Comparison of ENCODE assay signal across 8 mouse cellular contexts in the genomic region with DNA sequence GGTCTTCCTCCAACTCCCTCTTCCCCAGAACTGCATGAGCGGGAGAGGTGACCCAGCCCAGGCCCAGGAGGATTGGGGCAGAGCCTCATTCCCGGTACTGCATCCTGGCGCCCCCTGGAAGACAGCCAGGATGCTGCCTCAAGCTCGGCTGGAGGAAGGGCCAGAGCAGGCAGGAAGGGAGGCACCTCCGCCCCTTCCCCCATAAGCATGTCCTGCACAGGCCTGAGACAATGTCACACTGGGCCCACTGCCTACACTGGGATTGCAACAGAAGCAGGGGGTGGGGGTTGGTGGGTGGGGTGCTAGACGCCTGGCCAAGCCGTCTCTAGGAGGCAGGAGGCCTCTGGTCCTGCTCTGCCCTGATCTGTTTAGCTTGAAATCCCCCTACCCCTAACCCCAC. TPM values are rescaled to one million over a fixed set of nuclear protein-coding genes. Genes with fewer than 3 reads are reported as not detected.
DNase-seq lines count a peak whose midpoint lies in the region; ATAC-seq lines count a peak whose summit lies in the region.

No protein-coding gene starts in this region.

- no peaks in the 10 kb centered on the region for H3K27me3 ChIP-seq in heart, embryonic 11.5 days (ENCODE audit: control insufficient read depth, insufficient read depth, low read length)
- H3K27me3 ChIP-seq in kidney, embryonic 14.5 days (ENCODE audit: control insufficient read depth, insufficient read depth, low read length): no peaks in the 10 kb centered on the region
- no peaks in the 10 kb centered on the region for H3K27me3 ChIP-seq in midbrain, embryonic 14.5 days (ENCODE audit: control insufficient read depth, insufficient read depth, low read length)

- no peaks in the 10 kb centered on the region; the same call in 1 of the 2 replicates for H3K36me3 ChIP-seq in heart, embryonic 11.5 days (ENCODE audit: control insufficient read depth, insufficient read depth, low read length)
- peaks cover 8% of the 10 kb centered on the region; the same call in 1 of the 2 replicates for H3K36me3 ChIP-seq in kidney, embryonic 14.5 days (ENCODE audit: control insufficient read depth, insufficient read depth, low read length)
- H3K36me3 ChIP-seq in midbrain, embryonic 14.5 days (ENCODE audit: control insufficient read depth, insufficient read depth, low read length): no peaks in the 10 kb centered on the region

- H3K27ac ChIP-seq in heart, embryonic 11.5 days (ENCODE audit: low read depth, low read length): peak overlapping the region; percentile 69; the same call in 1 of the 2 replicates
- peak overlapping the region; percentile 75; the same call in 1 of the 2 replicates for H3K27ac ChIP-seq in kidney, embryonic 14.5 days (ENCODE audit: low read depth, low read length)
- H3K27ac ChIP-seq in midbrain, embryonic 14.5 days (replicated peaks; ENCODE audit: low read depth, low read length): peak overlapping the region; percentile 1; the same call in 1 of the 2 replicates

- ATAC-seq in heart, embryonic 11.5 days (replicated peaks; ENCODE audit: insufficient number of reproducible peaks, low FRiP score, low TSS enrichment): peak; percentile 69
- ATAC-seq in kidney, embryonic 14.5 days (ENCODE audit: low FRiP score, low TSS enrichment): 0 out of 2 replicates have a peak, but pooled peaks have one; percentile 17
- peak; percentile 48; the same call in 1 of the 2 replicates for ATAC-seq in midbrain, embryonic 14.5 days (ENCODE audit: low FRiP score, low TSS enrichment)
- no peak for ATAC-seq in erythroblast, adult 5-6 weeks (replicated peaks; ENCODE audit: low FRiP score, poor library complexity, severe bottlenecking)
- ATAC-seq in megakaryocyte-erythroid progenitor cell, adult 5-6 weeks (replicated peaks; ENCODE audit: low FRiP score, low TSS enrichment, poor library complexity, severe bottlenecking): no peak

- no peaks in the 10 kb centered on the region for H3K9me3 ChIP-seq in heart, embryonic 11.5 days (replicated peaks; ENCODE audit: control insufficient read depth, low read length)
- no peaks in the 10 kb centered on the region for H3K9me3 ChIP-seq in kidney, embryonic 14.5 days (ENCODE audit: control insufficient read depth, low read length)
- no peaks in the 10 kb centered on the region for H3K9me3 ChIP-seq in midbrain, embryonic 14.5 days (ENCODE audit: control insufficient read depth, low read length)

- H3K9ac ChIP-seq in heart, embryonic 11.5 days (ENCODE audit: low read depth, low read length): no peak overlapping the region
- H3K9ac ChIP-seq in kidney, embryonic 14.5 days (ENCODE audit: low read depth, low read length): no peak overlapping the region
- no peak overlapping the region for H3K9ac ChIP-seq in midbrain, embryonic 14.5 days (replicated peaks; ENCODE audit: low read length)

- no peak overlapping the region for H3K4me3 ChIP-seq in heart, embryonic 11.5 days (ENCODE audit: low read depth, low read length)
- H3K4me3 ChIP-seq in kidney, embryonic 14.5 days (ENCODE audit: low read length): no peak overlapping the region
- no peak overlapping the region for H3K4me3 ChIP-seq in midbrain, embryonic 14.5 days (replicated peaks; ENCODE audit: low read depth, low read length)

- peak; percentile 56 for DNase-seq in urinary bladder, postnatal 14 days (ENCODE audit: low spot score)
- no peak for DNase-seq in urinary bladder, postnatal 10 days (ENCODE audit: low spot score)
- peak; percentile 46 for DNase-seq in midbrain, embryonic 14.5 days
- DNase-seq in urinary bladder, adult 2 months (ENCODE audit: low spot score): no peak

- H3K4me1 ChIP-seq in heart, embryonic 11.5 days (ENCODE audit: control insufficient read depth, insufficient read depth, low read length): peaks cover 18% of the 10 kb centered on the region; the same call in 1 of the 2 replicates
- H3K4me1 ChIP-seq in kidney, embryonic 14.5 days (ENCODE audit: control insufficient read depth, insufficient read depth, low read length): 0 out of 2 replicates have a peak, but pooled peaks cover 4% of the 10 kb centered on the region
- no peaks in the 10 kb centered on the region; the same call in 1 of the 2 replicates for H3K4me1 ChIP-seq in midbrain, embryonic 14.5 days (ENCODE audit: control insufficient read depth, insufficient read depth, low read length)

- WGBS in heart, embryonic 11.5 days (ENCODE audit: insufficient replicate concordance): 18% methylated on average over 7 of the region's 7 CpGs
- 34% methylated on average over 7 of the region's 7 CpGs for WGBS in kidney, embryonic 14.5 days
- WGBS in midbrain, embryonic 14.5 days: 15% methylated on average over 7 of the region's 7 CpGs

- no peak overlapping the region for H3K4me2 ChIP-seq in heart, embryonic 11.5 days
- H3K4me2 ChIP-seq in kidney, embryonic 14.5 days (replicated peaks; ENCODE audit: low read depth, low read length): no peak overlapping the region
- no peak overlapping the region for H3K4me2 ChIP-seq in midbrain, embryonic 14.5 days (ENCODE audit: low read length)

RNA-seq across cellular contexts. Expression of a gene that starts 12.7 kb away (rescaled TPM):
- polyA plus RNA-seq in heart, embryonic 11.5 days (2014; fragmentation: Nextera tagmentation; extraction: Ambion mirVana): 3.0 and 3.7 TPM in 2 replicates
- polyA plus RNA-seq in kidney, embryonic 14.5 days (2014; fragmentation: Nextera tagmentation; extraction: Ambion mirVana): 12.4 and 15.4 TPM in 2 replicates
- polyA plus RNA-seq in midbrain, embryonic 14.5 days (2014; fragmentation: Nextera tagmentation; extraction: Ambion mirVana): 16.7 and 28.0 TPM in 2 replicates
- 0.38 and 1.7 TPM in 2 replicates for total RNA-seq in erythroblast, adult 5-6 weeks (2015; ENCODE audit: low replicate concordance)
- 0.17 and 0.98 TPM in 2 replicates for total RNA-seq in erythroblast, adult 5-6 weeks (2017; ENCODE audit: low replicate concordance)
- 15.0 and 21.8 TPM in 2 replicates for total RNA-seq in megakaryocyte-erythroid progenitor cell, adult 5-6 weeks (2014; fragmentation: Nextera tagmentation)
- 4.6 and 5.1 TPM in 2 replicates for total RNA-seq in megakaryocyte-erythroid progenitor cell, adult 5-6 weeks (2017)
- 8.0 and 9.2 TPM in 2 replicates for polyA plus RNA-seq in urinary bladder, adult 2 months (2012; rRNA removed)

RNA-seq across cellular contexts. Expression of a gene that starts 16.9 kb away (rescaled TPM):
- 3.7 and 4.2 TPM in 2 replicates for polyA plus RNA-seq in heart, embryonic 11.5 days (2014; fragmentation: Nextera tagmentation; extraction: Ambion mirVana)
- polyA plus RNA-seq in kidney, embryonic 14.5 days (2014; fragmentation: Nextera tagmentation; extraction: Ambion mirVana): 6.1 and 10.2 TPM in 2 replicates
- 1.3 and 1.6 TPM in 2 replicates for polyA plus RNA-seq in midbrain, embryonic 14.5 days (2014; fragmentation: Nextera tagmentation; extraction: Ambion mirVana)
- 0.58 TPM in 1 of 2 replicates, not detected in the other for total RNA-seq in erythroblast, adult 5-6 weeks (2015; ENCODE audit: low replicate concordance)
- 0.56 TPM in 1 of 2 replicates, not detected in the other for total RNA-seq in erythroblast, adult 5-6 weeks (2017; ENCODE audit: low replicate concordance)
- 0.42 TPM in 1 of 2 replicates, not detected in the other for total RNA-seq in megakaryocyte-erythroid progenitor cell, adult 5-6 weeks (2014; fragmentation: Nextera tagmentation)
- not detected in 2 replicates for total RNA-seq in megakaryocyte-erythroid progenitor cell, adult 5-6 weeks (2017)
- polyA plus RNA-seq in urinary bladder, adult 2 months (2012; rRNA removed): 8.6 and 9.5 TPM in 2 replicates

RNA-seq across cellular contexts. Expression of a gene that starts 56.5 kb away (rescaled TPM):
- polyA plus RNA-seq in heart, embryonic 11.5 days (2014; fragmentation: Nextera tagmentation; extraction: Ambion mirVana): 24.1 and 29.7 TPM in 2 replicates
- polyA plus RNA-seq in kidney, embryonic 14.5 days (2014; fragmentation: Nextera tagmentation; extraction: Ambion mirVana): 28.4 and 37.9 TPM in 2 replicates
- 7.8 and 8.8 TPM in 2 replicates for polyA plus RNA-seq in midbrain, embryonic 14.5 days (2014; fragmentation: Nextera tagmentation; extraction: Ambion mirVana)
- not detected in 2 replicates for total RNA-seq in erythroblast, adult 5-6 weeks (2015; ENCODE audit: low replicate concordance)
- 0.70 TPM in 1 of 2 replicates, not detected in the other for total RNA-seq in erythroblast, adult 5-6 weeks (2017; ENCODE audit: low replicate concordance)
- 0.77 TPM in 1 of 2 replicates, not detected in the other for total RNA-seq in megakaryocyte-erythroid progenitor cell, adult 5-6 weeks (2014; fragmentation: Nextera tagmentation)
- total RNA-seq in megakaryocyte-erythroid progenitor cell, adult 5-6 weeks (2017): not detected in 2 replicates
- 21.0 and 21.6 TPM in 2 replicates for polyA plus RNA-seq in urinary bladder, adult 2 months (2012; rRNA removed)

Comparison
In these comparisons a context has a peak if more than half of its experiments do, and no peak if none do; other contexts are left out.
1. DNase-seq: peak in urinary bladder, postnatal 14 days (single experiment) and midbrain, embryonic 14.5 days (single experiment); none in urinary bladder, postnatal 10 days (single experiment) and urinary bladder, adult 2 months (single experiment).
2. ATAC-seq: peak in heart, embryonic 11.5 days (single experiment), kidney, embryonic 14.5 days (single experiment) and midbrain, embryonic 14.5 days (single experiment); none in erythroblast, adult 5-6 weeks (single experiment) and megakaryocyte-erythroid progenitor cell, adult 5-6 weeks (single experiment).
3. H3K27ac ChIP-seq: peak in every context shown above with its lines; median percentile 75 in kidney, embryonic 14.5 days; 69 in heart, embryonic 11.5 days; 1 in midbrain, embryonic 14.5 days.